Mouse (Mus musculus): ENCODE results near the gene Iqck.

The Iqck gene

DNA sequence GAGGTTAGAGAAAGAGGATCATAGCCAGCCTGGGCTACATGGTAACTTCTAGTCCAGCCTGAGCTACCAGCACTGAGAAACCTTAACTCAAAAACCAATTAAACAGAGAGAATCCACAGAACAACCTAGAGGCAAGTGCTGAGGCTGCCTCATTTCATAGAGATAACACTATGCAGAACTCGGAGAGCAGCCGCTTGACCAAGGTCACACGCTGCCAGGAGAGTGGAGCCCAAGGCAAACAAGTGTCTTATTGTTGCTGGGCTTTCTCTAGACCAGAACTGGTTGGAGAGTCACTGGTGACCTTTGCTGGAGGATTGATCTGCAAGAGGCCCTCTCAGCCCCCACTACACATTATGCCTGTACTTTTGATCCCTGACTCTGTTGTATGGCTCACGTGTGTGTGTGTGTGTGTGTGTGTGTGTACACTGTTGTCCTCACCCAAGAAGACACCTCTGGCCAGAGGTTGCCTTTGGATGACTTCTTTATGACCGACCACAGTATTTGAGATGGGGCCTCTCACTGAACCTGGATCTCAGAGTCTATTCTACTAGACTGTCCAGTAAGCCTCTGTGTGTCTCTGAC lies 133.8 kb downstream of the Iqck start:
- DNase-seq (ENCODE audit: low spot score in 2 of 2), result no peak

DNA sequence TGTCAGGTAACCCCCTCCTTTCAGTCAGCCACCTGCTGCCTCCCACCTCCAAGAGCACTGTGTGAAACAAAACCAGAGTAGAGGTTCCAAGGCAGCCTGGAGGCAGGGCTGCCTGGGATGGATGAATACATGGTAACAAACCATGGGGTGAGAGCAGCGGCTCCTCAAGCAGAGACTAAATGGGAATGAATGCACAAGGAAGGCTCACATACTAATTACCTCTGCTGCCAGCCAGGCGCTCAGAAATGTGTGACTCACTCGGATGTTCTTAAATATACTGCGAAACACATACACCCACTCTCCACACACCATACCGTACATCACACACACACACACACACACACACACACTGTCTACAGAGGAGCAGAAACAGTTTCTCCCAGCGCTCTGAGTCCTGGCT lies 134.7 kb downstream of the Iqck start:
- peak; percentile 36 to 58 for DNase-seq (ENCODE audit: low spot score in 2 of 2)

DNA sequence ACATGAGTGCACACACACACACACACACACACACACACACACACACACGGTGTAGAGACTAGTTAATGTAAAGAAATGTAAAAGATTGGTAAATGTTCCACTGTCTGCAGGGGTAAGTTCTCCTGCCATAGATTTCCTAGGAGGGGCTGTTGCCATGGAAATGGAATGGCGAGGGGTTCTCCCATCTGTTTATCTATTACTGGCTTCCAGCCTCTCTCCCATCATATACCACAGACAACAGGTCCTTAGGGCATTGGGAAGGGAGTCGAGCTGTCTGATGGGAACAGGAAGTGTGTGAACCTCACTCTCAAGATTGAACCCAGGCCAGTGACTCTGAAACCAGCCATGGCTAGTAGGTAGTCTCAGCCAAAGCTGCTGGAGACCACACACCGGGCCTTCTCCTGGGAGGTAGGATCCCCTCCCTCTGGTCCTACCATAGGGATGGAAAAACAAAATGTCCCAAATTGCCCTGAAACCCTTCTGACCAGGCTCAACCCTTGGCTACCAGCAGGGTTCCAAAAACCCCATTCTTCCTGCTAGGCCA lies 135.9 kb downstream of the Iqck start:
- DNase-seq (ENCODE audit: low spot score in 2 of 2), result no peak

DNA sequence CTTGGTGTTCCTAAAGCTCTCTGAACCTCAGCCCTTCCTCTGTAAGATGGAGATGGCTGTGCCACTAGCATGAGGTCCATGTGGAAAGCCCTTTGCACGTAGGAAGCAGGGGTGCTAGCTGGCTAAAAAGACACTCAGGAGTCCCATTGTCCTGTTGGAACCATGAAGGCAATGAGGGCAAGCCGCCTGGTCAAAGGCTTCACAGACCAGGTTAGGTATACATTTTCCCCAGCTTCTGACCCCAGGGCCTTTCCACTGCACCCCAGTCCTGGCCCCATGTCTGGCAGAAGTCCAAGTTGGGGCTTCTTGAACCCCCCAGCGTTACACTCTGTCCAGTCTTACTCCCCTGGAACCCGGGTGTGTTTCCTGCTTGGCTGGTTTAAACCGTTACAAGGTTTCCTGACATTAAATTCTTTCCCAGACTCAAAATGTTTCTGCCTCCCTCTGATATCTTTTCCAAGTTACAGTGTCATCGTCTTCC lies 136.6 kb downstream of the Iqck start:
- no peak for DNase-seq (ENCODE audit: low spot score in 2 of 2)

DNA sequence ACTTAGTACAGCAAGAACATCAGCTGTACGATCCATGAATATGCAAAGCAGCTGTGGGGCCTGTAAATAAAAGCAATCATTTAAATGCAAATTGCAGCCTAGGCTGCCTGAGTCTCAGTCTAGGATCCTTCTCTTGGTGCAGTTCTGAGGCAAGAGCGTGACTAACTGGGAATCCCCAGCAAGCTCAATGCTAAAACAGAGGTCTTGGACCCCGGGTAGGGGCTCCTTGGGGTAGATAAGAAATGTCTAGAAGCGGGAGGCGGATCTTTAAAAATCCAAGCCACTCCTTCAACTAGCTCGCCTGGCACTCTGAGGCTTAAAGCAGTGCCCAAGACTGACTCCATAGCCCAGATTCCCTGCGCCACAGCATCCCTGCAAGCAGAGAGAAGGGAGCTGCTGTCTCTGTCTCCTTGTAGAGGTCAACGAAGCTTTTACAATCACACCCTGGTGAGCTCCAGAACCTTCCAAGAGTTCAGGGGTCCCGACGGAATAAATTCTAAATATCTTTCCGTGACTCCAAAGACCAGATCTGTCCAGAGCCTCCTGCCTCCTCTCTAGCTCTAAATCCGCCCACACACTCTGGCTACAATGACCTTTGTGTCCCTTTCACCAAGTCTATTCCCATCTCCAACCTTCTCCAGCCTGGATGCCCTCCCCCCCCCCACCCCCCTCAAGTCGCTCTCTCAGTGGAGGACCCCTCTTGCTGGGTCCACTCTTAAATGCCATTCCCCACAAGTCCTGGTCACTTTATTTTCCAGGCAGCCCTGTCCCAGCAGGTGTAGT lies 137.3 kb downstream of the Iqck start:
- DNase-seq (ENCODE audit: low spot score in 2 of 2), result no peak

DNA sequence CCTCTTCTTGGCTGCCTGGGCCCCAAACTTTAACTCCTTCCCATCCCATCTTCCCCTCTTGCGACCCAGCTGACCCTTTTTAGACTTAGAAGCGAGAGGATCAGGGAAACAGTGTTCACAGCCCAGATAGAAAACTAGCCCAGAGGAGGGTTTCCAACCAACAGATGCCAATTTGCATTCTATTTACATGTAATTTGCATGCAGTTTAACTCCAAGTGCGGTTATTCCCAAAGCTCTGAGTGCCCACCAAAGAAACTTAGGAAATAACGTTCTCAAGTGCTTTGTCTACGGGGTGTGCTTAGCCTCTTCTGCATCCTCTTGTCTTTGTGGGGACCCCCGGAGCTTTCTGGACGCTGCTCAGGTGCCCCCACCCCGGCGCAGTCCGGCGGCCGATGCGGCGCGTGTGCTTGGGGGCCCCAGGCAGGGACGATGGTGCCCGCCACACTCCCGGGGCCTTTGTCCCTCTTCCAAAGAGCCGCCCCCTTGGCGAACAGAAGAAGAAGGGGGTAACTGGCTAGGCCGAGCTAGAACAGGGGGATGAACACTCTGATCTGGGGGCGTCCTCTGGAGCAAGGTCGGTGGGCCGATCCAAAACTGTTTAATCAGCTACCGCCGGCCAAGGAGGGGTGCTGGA lies 138.2 kb downstream of the Iqck start:
- DNase-seq (ENCODE audit: low spot score in 2 of 2), result no peak

DNA sequence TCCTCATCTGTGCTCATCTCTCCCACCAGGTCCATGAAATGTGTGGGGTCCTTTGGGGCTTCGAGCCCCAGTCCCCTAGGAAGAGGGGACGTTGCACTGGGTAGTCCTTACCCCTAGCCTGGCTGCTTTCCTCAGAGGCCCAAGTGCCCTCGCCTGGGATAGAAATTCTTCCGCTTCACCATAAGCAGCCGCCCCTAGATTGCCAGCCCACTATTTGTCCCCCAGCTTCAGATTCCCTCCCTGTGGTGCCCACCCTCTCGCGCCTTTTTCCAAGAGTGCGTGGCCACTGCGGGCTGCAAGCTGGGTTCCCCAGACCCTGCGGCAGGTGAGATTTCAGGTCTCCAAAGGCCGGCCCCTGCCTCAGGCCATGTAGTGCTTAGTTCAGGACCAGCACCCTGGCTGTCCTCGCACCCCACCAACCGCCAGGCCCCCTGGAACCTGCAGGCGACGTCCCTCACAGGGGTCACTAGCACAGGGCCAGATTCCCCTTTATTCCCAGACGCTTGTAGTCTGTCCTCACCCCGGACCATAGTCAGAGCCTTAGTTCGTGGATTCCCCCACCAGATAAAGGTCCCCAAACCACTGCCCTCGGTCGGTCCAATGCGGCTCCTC lies 138.8 kb downstream of the Iqck start:
- no peak for DNase-seq (ENCODE audit: low spot score in 2 of 2)

DNA sequence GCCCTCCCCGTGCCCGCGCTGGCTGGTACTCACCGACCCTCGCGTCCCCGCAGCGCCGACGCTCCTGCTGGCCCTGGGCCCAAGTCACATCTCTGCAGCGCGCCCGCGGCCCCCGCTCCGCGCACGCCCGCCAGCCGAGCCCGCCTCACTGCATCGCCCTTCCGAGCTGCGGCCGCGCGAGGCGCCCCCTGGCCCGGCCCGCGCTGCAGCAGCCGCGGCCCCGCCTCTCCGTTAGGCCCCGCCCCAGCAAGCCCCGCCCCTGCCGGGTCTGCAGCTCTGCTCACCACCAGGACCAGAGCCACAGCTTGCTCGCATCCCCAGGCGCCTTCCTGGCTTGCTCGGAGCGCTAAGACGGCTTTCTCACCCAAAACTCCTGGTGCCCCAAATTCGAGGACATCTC lies 139.5 kb downstream of the Iqck start, which contains the start of gene Gprc5b:
Gene Gprc5b (minus strand): TSS at position 205 of the 400 bp plus-strand sequence.
- DNase-seq (ENCODE audit: low spot score in 2 of 2), result peak in 1 of 2 experiments; percentile 59

DNA sequence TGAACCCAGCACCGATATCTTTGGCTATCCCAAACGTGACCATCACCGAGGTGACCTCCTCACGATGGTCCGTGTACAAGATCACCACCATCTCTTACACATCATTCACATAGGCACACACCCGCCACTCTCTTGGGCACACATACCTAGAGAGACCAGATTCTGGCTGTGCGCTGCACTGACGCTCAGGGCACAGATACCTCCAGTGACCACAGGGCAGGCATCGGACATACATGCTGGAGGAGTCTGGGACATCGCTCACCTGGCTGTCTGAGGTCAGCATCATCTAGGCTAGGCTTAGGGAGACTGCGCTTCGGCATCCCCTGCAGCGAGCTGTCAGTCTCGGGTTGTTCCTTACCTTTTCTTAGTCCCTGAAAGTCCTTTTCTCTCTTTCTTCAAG lies 140.1 kb downstream of the Iqck start:
- no peak for DNase-seq (ENCODE audit: low spot score in 2 of 2)

DNA sequence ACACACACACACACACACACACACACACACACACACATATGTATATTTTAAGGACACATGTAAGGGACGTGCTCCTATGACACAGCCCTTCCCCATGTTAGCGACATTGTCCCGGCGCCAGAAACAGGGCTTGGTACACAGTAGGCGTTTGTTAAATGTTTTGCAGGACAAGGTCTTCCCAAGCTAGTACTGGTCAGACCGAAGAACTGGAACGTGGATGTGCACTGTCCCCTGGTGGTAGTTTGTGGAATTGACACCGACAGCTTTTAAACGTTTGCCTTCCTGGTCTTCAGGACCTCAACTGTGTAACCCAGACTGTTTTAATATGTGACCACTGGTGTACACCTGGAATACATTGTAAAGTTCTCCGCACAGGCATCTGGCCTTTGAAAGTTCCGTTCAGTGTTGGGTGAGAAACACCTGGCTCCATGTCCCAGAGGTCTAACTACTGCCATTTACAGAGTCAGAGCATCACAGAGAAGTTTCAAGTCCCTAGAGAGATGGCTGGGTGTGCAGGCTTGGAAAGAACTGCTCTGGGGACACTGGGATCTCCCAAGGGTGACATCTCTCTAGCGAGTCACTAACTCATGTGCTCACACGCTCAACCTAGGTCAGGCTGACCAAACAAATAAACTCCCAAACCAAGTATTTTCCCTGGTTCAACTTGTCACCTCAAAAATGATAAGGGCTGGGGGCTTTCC lies 140.7 kb downstream of the Iqck start:
- DNase-seq (ENCODE audit: low spot score in 2 of 2), result peak; percentile 88 to 89

DNA sequence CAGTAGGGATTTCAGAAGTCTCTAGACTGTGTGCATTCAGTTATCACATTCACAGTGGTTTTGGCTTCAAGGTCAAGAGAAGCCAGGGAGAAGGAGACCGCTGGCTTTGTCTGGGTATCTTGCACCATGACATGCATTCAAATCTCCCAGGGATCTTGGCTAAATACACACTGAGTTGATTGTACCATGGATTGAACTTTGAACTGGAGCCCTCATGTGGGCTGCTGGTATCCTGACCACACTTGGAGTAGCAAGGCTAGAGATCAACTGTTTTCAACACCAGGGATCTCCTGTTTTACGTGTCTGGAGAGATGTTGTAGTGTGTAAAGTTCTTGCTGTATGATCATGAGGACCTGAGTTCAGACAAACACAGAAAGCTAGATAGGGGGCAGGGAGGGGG lies 144.3 kb downstream of the Iqck start:
- DNase-seq (ENCODE audit: low spot score in 2 of 2), result no peak

DNA sequence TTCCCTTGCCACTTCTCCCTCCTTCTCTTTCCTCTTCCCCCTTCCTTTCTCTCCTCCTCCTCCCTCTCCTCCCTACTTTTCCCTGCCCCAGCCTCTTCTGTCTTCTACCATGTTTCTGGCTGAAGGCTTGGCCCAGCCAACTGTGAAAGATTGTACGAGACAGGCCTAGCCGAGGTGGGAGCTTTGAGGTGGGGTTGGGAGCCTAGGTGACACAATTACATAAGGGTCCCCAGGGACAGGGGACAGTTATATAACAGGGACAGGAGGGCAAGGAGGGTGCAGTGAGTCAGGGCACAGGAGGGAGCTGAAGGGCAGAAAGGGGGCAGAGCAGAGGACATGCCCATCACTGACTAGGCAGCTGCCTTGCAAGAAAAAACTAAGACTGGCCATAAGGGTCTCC lies 146.4 kb downstream of the Iqck start:
- DNase-seq (ENCODE audit: low spot score in 2 of 2), result no peak

DNA sequence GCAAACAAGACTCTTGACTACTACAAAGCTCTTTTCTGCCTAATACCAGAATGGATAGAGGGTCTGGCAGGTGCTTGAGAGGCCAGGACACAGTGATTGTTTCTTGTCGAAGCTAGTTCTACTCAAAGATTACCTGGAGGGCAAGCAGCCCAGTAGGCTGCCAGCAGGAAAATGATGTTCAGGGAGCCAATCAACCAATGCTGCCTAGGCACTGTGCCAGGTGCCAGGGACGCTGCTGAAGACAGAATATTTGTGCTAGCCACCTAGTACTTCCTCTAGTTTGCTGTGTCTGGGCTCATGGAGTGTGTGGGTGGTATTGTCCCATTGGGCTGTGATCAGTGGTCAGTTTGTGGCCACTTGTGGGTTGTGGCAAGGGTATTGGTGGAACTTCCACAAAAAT lies 146.9 kb downstream of the Iqck start:
- DNase-seq (ENCODE audit: low spot score in 2 of 2), result no peak

DNA sequence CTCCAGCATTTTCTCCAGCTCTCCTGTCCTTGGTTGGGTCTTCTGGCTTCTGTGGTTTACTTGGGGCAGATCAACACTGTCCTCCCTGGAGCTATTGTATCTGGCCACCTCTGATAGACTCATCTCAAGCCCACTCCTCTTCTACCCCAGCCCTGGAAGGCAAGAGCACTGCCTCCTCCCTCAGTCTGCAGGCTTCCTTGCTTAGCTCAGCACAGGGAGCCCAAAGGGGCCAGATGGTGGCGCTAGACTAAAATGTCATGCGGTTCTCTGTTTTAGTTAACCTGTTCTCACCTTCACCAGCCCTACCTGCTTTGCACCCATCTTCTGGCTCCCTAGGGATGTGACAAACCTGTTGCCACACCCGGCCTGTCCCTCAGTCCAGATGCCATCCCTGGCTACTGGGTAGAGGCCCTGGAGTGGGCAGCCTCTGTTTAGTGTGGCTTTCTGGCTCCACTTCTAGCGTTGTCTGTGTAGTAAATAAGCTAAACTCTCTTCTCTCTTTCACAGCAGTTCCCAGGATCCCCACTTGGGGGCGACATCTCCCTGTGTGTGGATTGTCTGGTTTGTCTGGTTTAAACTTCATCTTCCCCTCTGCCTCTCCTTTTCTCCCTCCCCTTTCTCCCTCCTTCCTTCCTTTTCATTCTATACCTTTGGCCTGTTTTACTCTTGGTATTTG lies 155.4 kb downstream of the Iqck start:
- peak; percentile 81 to 92 for DNase-seq (ENCODE audit: low spot score in 2 of 2)

DNA sequence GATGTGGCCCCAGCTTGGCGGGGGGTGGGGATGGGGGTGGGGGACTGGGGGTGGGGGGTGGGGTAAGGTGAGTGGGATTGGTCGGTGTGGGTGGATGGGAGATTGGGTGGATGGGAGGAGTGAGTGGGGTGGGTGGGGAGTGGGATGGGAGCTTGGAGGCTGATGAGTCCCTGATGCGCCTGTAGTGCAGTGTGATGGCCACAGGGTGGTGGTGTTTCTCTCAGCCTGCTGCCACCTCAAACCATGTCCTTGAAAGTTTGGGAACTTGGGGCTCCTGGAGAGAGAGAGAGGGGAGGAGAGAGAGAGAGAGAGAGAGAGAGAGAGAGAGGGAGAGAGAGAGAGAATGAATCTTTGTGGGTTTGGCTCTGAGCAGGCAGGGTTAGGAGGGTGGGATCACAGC lies 160.2 kb downstream of the Iqck start:
- DNase-seq (ENCODE audit: low spot score in 2 of 2), result peak; percentile 19 to 24

DNA sequence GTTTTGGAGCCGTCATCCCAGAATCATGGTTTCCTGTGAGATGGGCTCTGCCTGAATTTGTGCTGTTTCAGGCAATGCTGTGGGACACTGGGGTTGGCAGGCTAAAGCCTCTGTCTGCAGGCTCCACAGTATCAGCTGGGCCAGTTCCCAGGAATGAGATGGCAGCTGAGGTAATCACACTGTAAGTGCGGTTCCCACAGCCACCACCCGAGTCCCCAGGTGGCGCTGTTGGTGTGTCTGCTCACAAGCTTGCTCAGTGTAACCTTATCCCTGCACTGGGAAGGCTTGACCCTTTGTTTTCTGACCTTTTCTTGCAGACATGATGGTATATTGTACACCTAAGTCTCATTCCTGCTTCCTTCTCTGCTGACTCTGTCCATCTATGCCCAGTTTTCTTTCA lies 164.0 kb downstream of the Iqck start:
- DNase-seq (ENCODE audit: low spot score in 2 of 2), result no peak
